Mouse (Mus musculus) heart, adult 2 months (tissue): ENCODE results near the gene Mfn1. TPM values are rescaled to one million over a fixed set of nuclear protein-coding genes. Genes with fewer than 3 reads are reported as not detected.

Experiments
- DNase-seq, 2 experiments: peaks; one replicate each; pipeline ENCODE4 v3.0.0; 2021
- H3K27ac ChIP-seq: fragments of 200-600 bp; 2 replicates; pipeline ENCODE4 v1.8.1; 2022
- H3K27me3 ChIP-seq: fragments of 200-500 bp; 2 replicates; pipeline ENCODE4 v1.6.1; 2012; ENCODE audit warnings: mild to moderate bottlenecking, low read length, inconsistent platforms, mixed read lengths; ENCODE audit not compliant: control insufficient read depth, insufficient read depth
- H3K36me3 ChIP-seq: fragments of 200-500 bp; 2 replicates; pipeline ENCODE4 v1.6.1; 2012; ENCODE audit warnings: low read length, inconsistent platforms; ENCODE audit not compliant: control insufficient read depth, insufficient read depth
- H3K4me1 ChIP-seq: fragments of 200-500 bp; 2 replicates; pipeline ENCODE4 v1.6.1; 2011; ENCODE audit warnings: low read length; ENCODE audit not compliant: control insufficient read depth, insufficient read depth
- H3K4me3 ChIP-seq: fragments of 200-600 bp; 2 replicates; pipeline ENCODE4 v1.8.1; 2022
- H3K79me2 ChIP-seq: fragments of 200-500 bp; replicated peaks from 2 replicates; pipeline ENCODE4 v1.6.1; 2012; ENCODE audit warnings: mild to moderate bottlenecking, inconsistent platforms, low read length, moderate library complexity, mixed read lengths; ENCODE audit not compliant: control insufficient read depth, insufficient read depth
- H3K9ac ChIP-seq: fragments of 200-500 bp; 2 replicates; pipeline ENCODE4 v1.6.1; 2012; ENCODE audit warnings: low read depth, mild to moderate bottlenecking, control low read depth, inconsistent platforms, low read length, mixed read lengths
- CTCF ChIP-seq: fragments of 200-600 bp; IDR thresholded peaks from 2 replicates; pipeline ENCODE4 v1.8.1; 2022; ENCODE audit warnings: antibody characterized with exemption, mild to moderate bottlenecking, moderate library complexity
- EP300 ChIP-seq: fragments of 200-500 bp; IDR thresholded peaks from 2 replicates; pipeline ENCODE4 v1.6.1; 2011; ENCODE audit warnings: low read depth, low read length, control low read depth; ENCODE audit not compliant: insufficient read depth
- POLR2A ChIP-seq: fragments of 200-500 bp; IDR thresholded peaks from 2 replicates; pipeline ENCODE4 v1.6.1; 2011; ENCODE audit warnings: mild to moderate bottlenecking, low read depth, low read length, control low read depth; ENCODE audit not compliant: insufficient read depth
- WGBS: fragments of 180-500 bp; shearing (Covaris S2); methylation state at CpG from one replicate; pipeline ENCODE4 v1.1.7; 2018; 5-methylcytosine and 5-hydroxymethylcytosine counted together
- intact Hi-C: fragments of 180-260 bp; cut with DNase I; formaldehyde crosslinking; loops from one replicate; pipeline ENCODE4 v1.15.1; 2025
- polyA plus RNA-seq: library from polyadenylated mRNA; depleted of rRNA; stranded (reverse); fragments of >200 nt; gene quantifications from 2 replicates; pipeline ENCODE4 v1.2.3, GENCODE M21; 2012
- total RNA-seq, 2 experiments: library from RNA; stranded (reverse); gene quantifications; 2 replicates each; pipeline ENCODE4 v1.2.3; 2021

The Mfn1 gene
- total and polyA plus RNA-seq, 3 experiments: 80.0 to 501 (median 384) TPM

DNA sequence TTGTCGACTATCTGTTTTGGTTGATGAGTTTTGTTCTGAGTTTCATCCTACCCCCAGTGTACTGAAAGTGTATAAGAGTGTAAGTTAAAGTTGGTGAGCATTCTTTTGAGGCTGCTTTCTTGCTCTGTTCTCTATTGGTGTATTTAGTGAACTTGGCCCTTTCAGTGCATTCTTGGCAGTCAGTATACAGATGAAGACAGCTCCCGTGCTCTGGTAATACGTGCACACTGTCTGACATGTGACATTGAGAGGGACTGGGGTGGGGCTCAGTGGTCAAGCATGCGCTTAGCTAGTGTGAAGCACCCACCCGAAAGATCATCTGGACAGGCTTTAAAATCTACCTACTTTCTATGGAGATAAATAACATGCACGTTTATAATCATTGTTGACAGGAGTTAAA lies 34.1 kb downstream of the Mfn1 start:
- Histone ChIP-seq H3K4me3 (no peak overlapping the region), H3K9ac (no peak overlapping the region), H3K27me3 (no peaks in the 10 kb centered on the region), H3K4me1 (no peaks in the 10 kb centered on the region), H3K27ac (no peak overlapping the region), H3K79me2 (no peaks in the 10 kb centered on the region; the same call in none of the 2 replicates), H3K36me3 (peaks cover 5% of the 10 kb centered on the region)
- DNase-seq: no peak
- intact Hi-C loops: no loop called here
- 81% methylated on average over 6 of the region's 6 CpGs for WGBS
- TF ChIP-seq CTCF (no peak), EP300 (no peak), POLR2A (no peak)

DNA sequence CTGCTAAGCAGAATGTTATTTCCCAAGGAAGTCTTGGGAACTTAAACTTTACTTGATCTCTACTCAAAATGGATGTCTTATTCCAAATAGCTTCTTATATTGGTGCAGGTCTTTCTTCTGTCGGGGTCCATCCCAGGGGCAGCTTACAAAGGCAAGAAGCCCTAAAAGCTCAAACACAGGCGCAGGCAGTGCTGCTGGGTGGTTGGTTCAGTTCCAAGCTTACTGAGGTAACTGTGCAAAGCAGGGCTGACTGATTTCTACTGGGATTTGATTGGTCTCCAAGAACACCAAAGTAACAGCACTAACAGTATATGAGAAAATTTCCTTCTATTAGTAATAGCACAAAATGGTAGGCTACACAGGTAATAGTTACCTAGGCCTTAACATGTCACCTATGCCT lies 43.8 kb downstream of the Mfn1 start:
- no peaks in the 10 kb centered on the region for H3K4me1 ChIP-seq
- no peaks in the 10 kb centered on the region for H3K79me2 ChIP-seq
- no peak overlapping the region for H3K9ac ChIP-seq
- peaks cover 14% of the 10 kb centered on the region for H3K36me3 ChIP-seq
- H3K27ac ChIP-seq: no peak overlapping the region
- H3K4me3 ChIP-seq: no peak overlapping the region
- no peaks in the 10 kb centered on the region for H3K27me3 ChIP-seq
- DNase-seq: no peak
- no peak for TF ChIP-seq EP300
- TF ChIP-seq POLR2A: no peak
- TF ChIP-seq CTCF: no peak
- WGBS: 96% methylated on average over 2 of the region's 2 CpGs
- intact Hi-C loops: no loop called here

DNA sequence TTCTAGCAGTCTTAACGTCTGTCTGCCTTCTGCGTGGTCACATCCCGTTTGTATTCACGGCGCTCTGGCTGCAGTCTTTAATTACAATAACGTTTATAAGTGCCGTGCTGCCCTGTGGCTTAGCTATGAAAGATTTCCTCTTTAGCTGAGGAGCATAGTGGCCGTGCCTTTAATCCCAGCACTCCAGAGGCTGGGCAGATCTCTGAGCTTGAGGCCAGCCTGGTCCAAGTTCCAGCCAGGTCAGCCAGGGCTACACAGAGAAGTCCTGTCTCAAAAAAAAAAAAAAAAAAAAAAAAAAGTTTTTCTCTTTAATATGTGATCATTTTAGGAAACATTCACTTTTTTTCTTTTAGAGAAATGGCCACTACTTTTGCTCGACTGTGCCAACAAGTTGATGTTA lies 44.6 kb downstream of the Mfn1 start:
- DNase-seq: no peak
- Histone ChIP-seq H3K27ac (no peak overlapping the region), H3K9ac (no peak overlapping the region), H3K27me3 (no peaks in the 10 kb centered on the region), H3K36me3 (peaks cover 17% of the 10 kb centered on the region), H3K4me3 (no peak overlapping the region), H3K79me2 (no peaks in the 10 kb centered on the region), H3K4me1 (no peaks in the 10 kb centered on the region)
- 77% methylated on average over 9 of the region's 9 CpGs for WGBS
- intact Hi-C loops: no loop called here
- no peak for TF ChIP-seq CTCF
- no peak for TF ChIP-seq POLR2A
- no peak for TF ChIP-seq EP300

DNA sequence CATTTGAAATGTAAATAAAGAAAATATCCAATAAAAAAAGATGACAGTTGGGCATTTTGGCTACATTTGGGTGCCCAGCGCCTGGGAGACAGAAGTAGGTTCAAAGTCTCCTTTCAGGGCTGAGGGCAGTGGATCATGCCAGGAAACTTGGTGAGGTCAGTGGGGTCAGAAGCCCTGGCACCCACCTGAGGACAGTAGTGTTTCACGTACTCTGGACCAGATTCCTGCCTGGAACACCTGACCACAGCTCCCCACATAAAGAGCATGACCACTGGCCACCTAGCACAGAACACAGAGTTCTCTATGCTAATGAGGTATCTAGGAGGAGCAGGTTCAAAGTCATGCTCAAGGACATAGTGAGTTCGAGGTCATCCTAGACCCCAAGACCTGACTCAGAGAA lies 45.9 kb downstream of the Mfn1 start:
- 77% methylated on average over 3 of the region's 3 CpGs for WGBS
- H3K79me2 ChIP-seq: no peaks in the 10 kb centered on the region
- no peaks in the 10 kb centered on the region for H3K4me1 ChIP-seq
- no peak overlapping the region for H3K9ac ChIP-seq
- H3K36me3 ChIP-seq: peaks cover 16% of the 10 kb centered on the region
- no peak overlapping the region for H3K4me3 ChIP-seq
- intact Hi-C loops: no loop called here
- H3K27ac ChIP-seq: no peak overlapping the region
- TF ChIP-seq CTCF (no peak), EP300 (no peak), POLR2A (no peak)
- DNase-seq: no peak
- H3K27me3 ChIP-seq: no peaks in the 10 kb centered on the region

DNA sequence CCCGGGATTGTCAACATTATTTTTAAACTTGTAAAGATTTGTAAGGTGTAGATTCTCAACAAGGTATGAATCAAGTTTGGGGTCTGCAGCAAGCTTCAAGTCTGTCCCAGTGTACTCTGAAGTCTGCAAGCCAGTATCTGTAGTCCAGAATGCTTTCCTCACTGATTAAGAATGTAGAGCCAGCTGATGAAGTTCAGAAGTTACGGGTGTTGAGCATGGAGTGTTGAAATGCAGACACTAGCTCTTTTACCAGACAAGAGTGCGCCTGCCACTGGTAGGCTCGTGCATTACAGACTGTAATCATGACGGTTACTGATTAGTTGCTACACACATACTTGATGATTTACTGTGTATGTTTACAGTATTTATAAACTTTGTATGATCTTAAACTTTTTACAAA lies 49.5 kb downstream of the Mfn1 start:
- Histone ChIP-seq H3K79me2 (no peaks in the 10 kb centered on the region), H3K9ac (no peak overlapping the region), H3K36me3 (peaks cover 18% of the 10 kb centered on the region), H3K27ac (no peak overlapping the region), H3K4me3 (no peak overlapping the region), H3K27me3 (no peaks in the 10 kb centered on the region), H3K4me1 (no peaks in the 10 kb centered on the region)
- WGBS: 64% methylated on average over 5 of the region's 5 CpGs
- TF ChIP-seq POLR2A (no peak), EP300 (no peak), CTCF (peak; percentile 33)
- intact Hi-C loops: no loop called here
- no peak for DNase-seq

DNA sequence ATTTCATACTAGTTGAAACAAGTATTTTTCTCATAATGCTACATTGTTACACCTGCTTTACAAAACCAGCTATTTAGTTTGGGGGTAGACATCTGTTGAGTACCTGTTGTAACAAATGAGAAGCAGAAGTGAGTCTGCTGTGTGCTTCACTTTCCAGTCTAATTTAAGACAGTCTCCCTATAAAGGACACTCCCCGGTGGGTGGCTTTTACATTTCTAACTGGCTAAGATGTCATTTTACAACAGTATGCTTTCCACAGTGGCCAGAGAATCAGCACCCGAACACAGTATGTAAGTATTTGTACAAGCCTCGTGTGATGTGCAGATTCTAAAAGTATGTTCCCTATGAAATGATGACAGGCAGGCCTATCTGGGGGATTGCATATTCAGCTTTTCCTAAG lies 51.5 kb downstream of the Mfn1 start:
- H3K4me1 ChIP-seq: no peaks in the 10 kb centered on the region
- no peak overlapping the region for H3K27ac ChIP-seq
- intact Hi-C loops: no loop called here
- no peaks in the 10 kb centered on the region for H3K27me3 ChIP-seq
- DNase-seq: no peak
- H3K79me2 ChIP-seq: no peaks in the 10 kb centered on the region
- H3K9ac ChIP-seq: no peak overlapping the region
- H3K36me3 ChIP-seq: peaks cover 18% of the 10 kb centered on the region
- H3K4me3 ChIP-seq: no peak overlapping the region
- 71% methylated on average over 3 of the region's 3 CpGs for WGBS
- TF ChIP-seq EP300 (no peak), CTCF (no peak), POLR2A (no peak)
